Mouse (Mus musculus) embryonic fibroblast, embryonic 13.5 days (primary cell): Measurements from ENCODE around the gene Gzf1.

Source experiments
- CTCF ChIP-seq: IDR thresholded peaks from 2 replicates; pipeline ENCODE4 v1.5.1; 2011; ENCODE audit warnings: mild to moderate bottlenecking, control low read depth, low read length, moderate library complexity, borderline replicate concordance; ENCODE audit not compliant: insufficient read depth
- POLR2A ChIP-seq: IDR thresholded peaks from 2 replicates; pipeline ENCODE4 v1.6.1; 2011; ENCODE audit warnings: low read depth, mild to moderate bottlenecking, control low read depth, low read length, moderate library complexity

GRCm38 (mm10) chr2:148672199-148673096 lies 8.4 kb upstream of the Gzf1 start, which contains the start of gene Nxt1:
- no peak for TF ChIP-seq CTCF
- TF ChIP-seq POLR2A: peak; percentile 85
